Mouse (Mus musculus): ENCODE results near the gene Rnf222. TPM values are rescaled to one million over a fixed set of nuclear protein-coding genes. Genes with fewer than 3 reads are reported as not detected.

The Rnf222 gene
- total and polyA plus RNA-seq, 3 experiments: 0.23 to 0.28 TPM; not detected in 1

Other genes with a start within 250 kb of the Rnf222 start
- gene Myh10, start 197.0 kb upstream of the Rnf222 start, total RNA-seq (2012; rRNA removed): 127 and 138 TPM in 2 replicates
- gene Myh10, start 197.0 kb upstream of the Rnf222 start, polyA plus RNA-seq (2012; ENCODE audit: insufficient read depth in 1 of 2, insufficient read length in 2 of 2, low read depth in 1 of 2, low replicate concordance in 2 of 2, missing spikeins in 1 of 2): 100 to 1,000 TPM in 1 of 2 experiments, 10 to 100 TPM in 1; 99.3 to 187 TPM
- 59.6 and 70.7 TPM in 2 replicates for gene Ndel1, start 16.7 kb upstream of the Rnf222 start, total RNA-seq (2012; rRNA removed)
- gene Ndel1, start 16.7 kb upstream of the Rnf222 start, polyA plus RNA-seq (2012; ENCODE audit: insufficient read depth in 1 of 2, insufficient read length in 2 of 2, low read depth in 1 of 2, low replicate concordance in 2 of 2, missing spikeins in 1 of 2): 10 to 100 TPM; 55.0 to 61.2 TPM
- gene Rpl26, start 13.0 kb downstream of the Rnf222 start, total RNA-seq (2012; rRNA removed): 5,179 and 5,512 TPM in 2 replicates
- gene Rpl26, start 13.0 kb downstream of the Rnf222 start, polyA plus RNA-seq (2012; ENCODE audit: insufficient read depth in 1 of 2, insufficient read length in 2 of 2, low read depth in 1 of 2, low replicate concordance in 2 of 2, missing spikeins in 1 of 2): 1,000 to 10,000 TPM in 1 of 2 experiments, not detected in 1; 3,167 TPM
- gene Odf4, start 38.5 kb downstream of the Rnf222 start, total RNA-seq (2012; rRNA removed): not detected in 2 replicates
- not detected for gene Odf4, start 38.5 kb downstream of the Rnf222 start, polyA plus RNA-seq (2012; ENCODE audit: insufficient read depth in 1 of 2, insufficient read length in 2 of 2, low read depth in 1 of 2, low replicate concordance in 2 of 2, missing spikeins in 1 of 2)
- gene Arhgef15, start 68.9 kb downstream of the Rnf222 start, total RNA-seq (2012; rRNA removed): 0.23 TPM in 1 of 2 replicates, not detected in the other
- gene Arhgef15, start 68.9 kb downstream of the Rnf222 start, polyA plus RNA-seq (2012; ENCODE audit: insufficient read depth in 1 of 2, insufficient read length in 2 of 2, low read depth in 1 of 2, low replicate concordance in 2 of 2, missing spikeins in 1 of 2): under 1 TPM in 1 of 2 experiments, not detected in 1; 0.74 TPM
- 3.3 and 4.9 TPM in 2 replicates for gene Slc25a35, start 79.6 kb downstream of the Rnf222 start, total RNA-seq (2012; rRNA removed)
- gene Slc25a35, start 79.6 kb downstream of the Rnf222 start, polyA plus RNA-seq (2012; ENCODE audit: insufficient read depth in 1 of 2, insufficient read length in 2 of 2, low read depth in 1 of 2, low replicate concordance in 2 of 2, missing spikeins in 1 of 2): 1 to 10 TPM in 1 of 2 experiments, not detected in 1; 3.3 TPM
- gene Rangrf, start 86.6 kb downstream of the Rnf222 start, total RNA-seq (2012; rRNA removed): 182 and 207 TPM in 2 replicates
- gene Rangrf, start 86.6 kb downstream of the Rnf222 start, polyA plus RNA-seq (2012; ENCODE audit: insufficient read depth in 1 of 2, insufficient read length in 2 of 2, low read depth in 1 of 2, low replicate concordance in 2 of 2, missing spikeins in 1 of 2): 100 to 1,000 TPM in 1 of 2 experiments, not detected in 1; 159 TPM
- 124 and 130 TPM in 2 replicates for gene Pfas, start 119.9 kb downstream of the Rnf222 start, total RNA-seq (2012; rRNA removed)
- gene Pfas, start 119.9 kb downstream of the Rnf222 start, polyA plus RNA-seq (2012; ENCODE audit: insufficient read depth in 1 of 2, insufficient read length in 2 of 2, low read depth in 1 of 2, low replicate concordance in 2 of 2, missing spikeins in 1 of 2): 100 to 1,000 TPM in 1 of 2 experiments, 10 to 100 TPM in 1; 63.5 to 149 TPM
- 16.0 and 19.5 TPM in 2 replicates for gene Ctc1, start 127.4 kb downstream of the Rnf222 start, total RNA-seq (2012; rRNA removed)
- 10 to 100 TPM in 1 of 2 experiments, not detected in 1; 59.1 TPM for gene Ctc1, start 127.4 kb downstream of the Rnf222 start, polyA plus RNA-seq (2012; ENCODE audit: insufficient read depth in 1 of 2, insufficient read length in 2 of 2, low read depth in 1 of 2, low replicate concordance in 2 of 2, missing spikeins in 1 of 2)
- 120 and 124 TPM in 2 replicates for gene Aurkb, start 157.1 kb downstream of the Rnf222 start, total RNA-seq (2012; rRNA removed)
- 100 to 1,000 TPM; 159 to 170 TPM for gene Aurkb, start 157.1 kb downstream of the Rnf222 start, polyA plus RNA-seq (2012; ENCODE audit: insufficient read depth in 1 of 2, insufficient read length in 2 of 2, low read depth in 1 of 2, low replicate concordance in 2 of 2, missing spikeins in 1 of 2)
- gene Borcs6, start 171.2 kb downstream of the Rnf222 start, total RNA-seq (2012; rRNA removed): 9.2 and 10.2 TPM in 2 replicates
- 1 to 10 TPM in 1 of 2 experiments, not detected in 1; 9.3 TPM for gene Borcs6, start 171.2 kb downstream of the Rnf222 start, polyA plus RNA-seq (2012; ENCODE audit: insufficient read depth in 1 of 2, insufficient read length in 2 of 2, low read depth in 1 of 2, low replicate concordance in 2 of 2, missing spikeins in 1 of 2)
- gene Tmem107, start 182.3 kb downstream of the Rnf222 start, total RNA-seq (2012; rRNA removed): 44.8 and 47.0 TPM in 2 replicates
- gene Tmem107, start 182.3 kb downstream of the Rnf222 start, polyA plus RNA-seq (2012; ENCODE audit: insufficient read depth in 1 of 2, insufficient read length in 2 of 2, low read depth in 1 of 2, low replicate concordance in 2 of 2, missing spikeins in 1 of 2): 10 to 100 TPM in 1 of 2 experiments, not detected in 1; 79.5 TPM
- gene Vamp2, start 199.9 kb downstream of the Rnf222 start, total RNA-seq (2012; rRNA removed): 3.3 and 4.2 TPM in 2 replicates
- 10 to 100 TPM in 1 of 2 experiments, not detected in 1; 28.9 TPM for gene Vamp2, start 199.9 kb downstream of the Rnf222 start, polyA plus RNA-seq (2012; ENCODE audit: insufficient read depth in 1 of 2, insufficient read length in 2 of 2, low read depth in 1 of 2, low replicate concordance in 2 of 2, missing spikeins in 1 of 2)
- gene Per1, start 206.7 kb downstream of the Rnf222 start, total RNA-seq (2012; rRNA removed): 4.5 and 5.6 TPM in 2 replicates
- 10 to 100 TPM in 1 of 2 experiments, not detected in 1; 34.9 TPM for gene Per1, start 206.7 kb downstream of the Rnf222 start, polyA plus RNA-seq (2012; ENCODE audit: insufficient read depth in 1 of 2, insufficient read length in 2 of 2, low read depth in 1 of 2, low replicate concordance in 2 of 2, missing spikeins in 1 of 2)
- 0.08 TPM in 1 of 2 replicates, not detected in the other for gene Hes7, start 231.9 kb downstream of the Rnf222 start, total RNA-seq (2012; rRNA removed)
- gene Hes7, start 231.9 kb downstream of the Rnf222 start, polyA plus RNA-seq (2012; ENCODE audit: insufficient read depth in 1 of 2, insufficient read length in 2 of 2, low read depth in 1 of 2, low replicate concordance in 2 of 2, missing spikeins in 1 of 2): 1 to 10 TPM in 1 of 2 experiments, not detected in 1; 1.4 TPM
- gene 9130213A22Rik, start 234.0 kb downstream of the Rnf222 start, total RNA-seq (2012; rRNA removed): 0.08 TPM in 1 of 2 replicates, not detected in the other
- gene 9130213A22Rik, start 234.0 kb downstream of the Rnf222 start, polyA plus RNA-seq (2012; ENCODE audit: insufficient read depth in 1 of 2, insufficient read length in 2 of 2, low read depth in 1 of 2, low replicate concordance in 2 of 2, missing spikeins in 1 of 2): under 1 TPM in 1 of 2 experiments, not detected in 1; 0.26 TPM
- gene Aloxe3, start 237.3 kb downstream of the Rnf222 start, total RNA-seq (2012; rRNA removed): not detected in 2 replicates
- under 1 TPM in 1 of 2 experiments, not detected in 1; 0.13 TPM for gene Aloxe3, start 237.3 kb downstream of the Rnf222 start, polyA plus RNA-seq (2012; ENCODE audit: insufficient read depth in 1 of 2, insufficient read length in 2 of 2, low read depth in 1 of 2, low replicate concordance in 2 of 2, missing spikeins in 1 of 2)

Data from MEL (cell line).